Mouse (Mus musculus) MEL (cell line): ENCODE data around the gene Gm10188. TPM values are rescaled to one million over a fixed set of nuclear protein-coding genes. Genes with fewer than 3 reads are reported as not detected.

Source experiments
- DNase-seq: peaks from one replicate; pipeline ENCODE4 v3.0.0; 2011; ENCODE audit warnings: low read depth, low spot score
- H3K27ac ChIP-seq: 2 replicates; pipeline ENCODE4 v1.5.1; 2012; ENCODE audit warnings: low read depth, mild to moderate bottlenecking, control low read depth, low read length, moderate library complexity; ENCODE audit not compliant: control insufficient read depth
- H3K27me3 ChIP-seq, 2 experiments: fragments of 150-350 bp in 1 of 2; sonication (generic) in 1 of 2; 2 replicates each; pipeline ENCODE4 v1.6.1; 2012; ENCODE audit warnings: low read length in 2 of 2, mild to moderate bottlenecking in 2 of 2, improper control_type of control experiment in 1 of 2, moderate library complexity in 1 of 2; ENCODE audit not compliant: insufficient read depth in 2 of 2, control insufficient read depth in 1 of 2
- H3K36me3 ChIP-seq, 2 experiments: 2 replicates each; pipeline ENCODE4 v1.6.1; 2012 to 2014; ENCODE audit warnings: low read length in 2 of 2, improper control_type of control experiment in 1 of 2, inconsistent platforms in 1 of 2, mild to moderate bottlenecking in 1 of 2; ENCODE audit not compliant: insufficient read depth in 2 of 2, control insufficient read depth in 1 of 2
- H3K4me1 ChIP-seq, 2 experiments: fragments of 150-350 bp in 1 of 2; sonication (generic) in 1 of 2; 2 replicates each; pipeline ENCODE4 v1.6.1; 2012; ENCODE audit warnings: low read length in 2 of 2, improper control_type of control experiment in 1 of 2, mild to moderate bottlenecking in 1 of 2; ENCODE audit not compliant: insufficient read depth in 2 of 2, control insufficient read depth in 1 of 2
- H3K4me3 ChIP-seq, 2 experiments: fragments of 150-350 bp in 1 of 2; sonication (generic) in 1 of 2; 2 replicates each; pipeline ENCODE4 v1.5.1; 2012; ENCODE audit warnings: low read depth in 2 of 2, low read length in 2 of 2, mild to moderate bottlenecking in 2 of 2, moderate library complexity in 2 of 2, control low read depth in 1 of 2, improper control_type of control experiment in 1 of 2; ENCODE audit not compliant: control insufficient read depth in 1 of 2, insufficient read depth in 1 of 2
- H3K79me2 ChIP-seq: 2 replicates; pipeline ENCODE4 v1.6.1; 2012; ENCODE audit warnings: mild to moderate bottlenecking, low read length, moderate library complexity; ENCODE audit not compliant: control insufficient read depth, poor library complexity, insufficient read depth
- H3K9ac ChIP-seq: 2 replicates; pipeline ENCODE4 v1.6.1; 2012; ENCODE audit warnings: low read depth, mild to moderate bottlenecking, control low read depth, low read length, moderate library complexity; ENCODE audit not compliant: control insufficient read depth, poor library complexity, severe bottlenecking
- H3K9me3 ChIP-seq: fragments of 150-350 bp; sonication (generic); replicated peaks from 2 replicates; pipeline ENCODE4 v1.6.1; 2012; ENCODE audit warnings: mild to moderate bottlenecking, low read length, improper control_type of control experiment, moderate library complexity; ENCODE audit not compliant: insufficient read depth
- BHLHE40 ChIP-seq: IDR thresholded peaks from 2 replicates; pipeline ENCODE4 v1.6.1; 2012; ENCODE audit warnings: low read depth, mild to moderate bottlenecking, inconsistent platforms, low read length, improper control_type of control experiment, borderline replicate concordance
- CHD1 ChIP-seq: IDR thresholded peaks from 2 replicates; pipeline ENCODE4 v1.6.1; 2012; ENCODE audit warnings: low read depth, mild to moderate bottlenecking, inconsistent platforms, low read length, improper control_type of control experiment
- E2F4 ChIP-seq: IDR thresholded peaks from 2 replicates; pipeline ENCODE4 v1.6.1; 2011; ENCODE audit warnings: low read depth, low read length, improper control_type of control experiment, borderline replicate concordance
- ELF1 ChIP-seq: IDR thresholded peaks from 2 replicates; pipeline ENCODE4 v1.6.1; 2014; ENCODE audit warnings: low read depth, mild to moderate bottlenecking, inconsistent platforms, low read length, improper control_type of control experiment, moderate library complexity
- EP300 ChIP-seq, 2 experiments: IDR thresholded peaks; 2 replicates each; pipeline ENCODE4 v1.6.1; 2011; ENCODE audit warnings: improper control_type of control experiment in 2 of 2, low read length in 2 of 2, low read depth in 1 of 2, mild to moderate bottlenecking in 1 of 2
- GABPA ChIP-seq: IDR thresholded peaks from 2 replicates; pipeline ENCODE4 v1.6.1; 2012; ENCODE audit warnings: low read depth, mild to moderate bottlenecking, inconsistent platforms, low read length, improper control_type of control experiment, moderate library complexity
- HCFC1 ChIP-seq: IDR thresholded peaks from 2 replicates; pipeline ENCODE4 v1.6.1; 2012; ENCODE audit warnings: low read depth, mild to moderate bottlenecking, inconsistent platforms, low read length, improper control_type of control experiment, moderate library complexity
- JUND ChIP-seq: IDR thresholded peaks from 2 replicates; pipeline ENCODE4 v1.6.1; 2011; ENCODE audit warnings: low read depth, mild to moderate bottlenecking, improper control_type of control experiment, low read length
- KAT2A ChIP-seq: conservative IDR thresholded peaks from 2 replicates; pipeline ENCODE4 v1.6.1; 2012; ENCODE audit warnings: low read depth, low read length, improper control_type of control experiment, inconsistent platforms
- MAFK ChIP-seq: IDR thresholded peaks from 2 replicates; pipeline ENCODE4 v1.6.1; 2011; ENCODE audit warnings: low read depth, mild to moderate bottlenecking, low read length, improper control_type of control experiment, borderline replicate concordance
- MAX ChIP-seq: IDR thresholded peaks from 2 replicates; pipeline ENCODE4 v1.6.1; 2011; ENCODE audit warnings: low read length, improper control_type of control experiment
- MAZ ChIP-seq: IDR thresholded peaks from 2 replicates; pipeline ENCODE4 v1.6.1; 2012; ENCODE audit warnings: low read depth, mild to moderate bottlenecking, inconsistent platforms, low read length, improper control_type of control experiment
- MXI1 ChIP-seq: IDR thresholded peaks from 2 replicates; pipeline ENCODE4 v1.6.1; 2011; ENCODE audit warnings: mild to moderate bottlenecking, low read depth, low read length, improper control_type of control experiment
- MYB ChIP-seq: IDR thresholded peaks from 2 replicates; pipeline ENCODE4 v1.6.1; 2011; ENCODE audit warnings: mild to moderate bottlenecking, low read depth, low read length, improper control_type of control experiment
- NRF1 ChIP-seq: IDR thresholded peaks from 2 replicates; pipeline ENCODE4 v1.6.1; 2014; ENCODE audit warnings: low read depth, mild to moderate bottlenecking, inconsistent platforms, low read length, improper control_type of control experiment, moderate library complexity; ENCODE audit not compliant: poor library complexity, insufficient read depth, severe bottlenecking
- RAD21 ChIP-seq: IDR thresholded peaks from 2 replicates; pipeline ENCODE4 v1.6.1; 2011; ENCODE audit warnings: mild to moderate bottlenecking, low read depth, low read length, improper control_type of control experiment
- SIN3A ChIP-seq: IDR thresholded peaks from 2 replicates; pipeline ENCODE4 v1.6.1; 2012; ENCODE audit warnings: low read length, improper control_type of control experiment, inconsistent platforms
- SMC3 ChIP-seq: IDR thresholded peaks from 2 replicates; pipeline ENCODE4 v1.6.1; 2011; ENCODE audit warnings: low read depth, low read length, improper control_type of control experiment
- TBP ChIP-seq: IDR thresholded peaks from 2 replicates; pipeline ENCODE4 v1.8.0; 2011; ENCODE audit warnings: low read depth, low read length, improper control_type of control experiment
- UBTF ChIP-seq: IDR thresholded peaks from 2 replicates; pipeline ENCODE4 v1.6.1; 2012; ENCODE audit warnings: low read depth, mild to moderate bottlenecking, inconsistent platforms, low read length, improper control_type of control experiment, moderate library complexity, borderline replicate concordance; ENCODE audit not compliant: insufficient read depth
- polyA plus RNA-seq, 2 experiments: library from polyadenylated mRNA; stranded (reverse) in 1 of 2; unstranded in 1 of 2; fragments of >175 nt in 1 of 2; fragments of >200 nt in 1 of 2; gene quantifications; 2 replicates each; pipeline versions ENCODE4 v1.2.1 to v1.2.4; 2012; ENCODE audit warnings: low replicate concordance in 2 of 2, low read depth in 1 of 2; ENCODE audit not compliant: insufficient read length in 2 of 2, insufficient read depth in 1 of 2, missing spikeins in 1 of 2
- total RNA-seq: library from RNA; depleted of rRNA; stranded (reverse); fragments of 300-350 nt; gene quantifications from 2 replicates; pipeline ENCODE4 v1.2.3, GENCODE M21; 2012

Gm10188 gene
- total and polyA plus RNA-seq, 3 experiments: not detected

- Histone ChIP-seq H3K36me3 (no peaks in the 10 kb centered on the region), H3K27ac (no peak within 1 kb of the TSS), H3K4me1 (no peaks in the 10 kb centered on the region), H3K79me2 (no peaks in the 10 kb centered on the region), H3K9ac (no peak within 1 kb of the TSS), H3K9me3 (no peaks in the 10 kb centered on the region), H3K27me3 (peaks cover 2 to 10% of the 10 kb centered on the region in 2 experiments), H3K4me3 (no peak within 1 kb of the TSS)
- TF ChIP-seq MAFK: no peak
- no peak for TF ChIP-seq TBP
- no peak for TF ChIP-seq MXI1
- TF ChIP-seq EP300 (IDR thresholded peaks at IDR 0.05; ENCODE audit: low read depth in 1 of 2, low read length in 2 of 2): no peak
- DNase-seq: no peak
Observed at GRCm38 (mm10) chr1:132191093-132191785, 38.3 kb downstream of the Gm10188 start, which contains the start of the genes Lemd1 and AC124108.1. Gene Lemd1, plus strand, starts transcription at chr1:132191431. Gene AC124108.1, plus strand, starts transcription at chr1:132191457.

- Histone ChIP-seq H3K9ac (no peak overlapping the region), H3K4me3 (no peak overlapping the region), H3K79me2 (no peaks in the 10 kb centered on the region), H3K9me3 (no peaks in the 10 kb centered on the region), H3K36me3 (no peaks in the 10 kb centered on the region), H3K4me1 (no peaks in the 10 kb centered on the region), H3K27me3 (peaks cover 0 to 8% of the 10 kb centered on the region in 2 experiments), H3K27ac (no peak overlapping the region)
- TF ChIP-seq UBTF (no peak), CHD1 (no peak), BHLHE40 (no peak), GABPA (no peak), TBP (no peak), MXI1 (no peak), HCFC1 (no peak), MAX (no peak), RAD21 (no peak), JUND (no peak), KAT2A (no peak), MAFK (no peak), SIN3A (no peak), EP300 (IDR thresholded peaks at IDR 0.05; ENCODE audit: low read depth in 1 of 2, low read length in 2 of 2) (no peak), SMC3 (no peak), MAZ (no peak), NRF1 (no peak), ELF1 (no peak), MYB (no peak), E2F4 (no peak)
- no peak for DNase-seq
Observed at GRCm38 (mm10) chr1:132190621-132191092, 38.9 kb downstream of the Gm10188 start.
